Mouse (Mus musculus): ENCODE measurements around the gene Pdzk1ip1. TPM values are rescaled to one million over a fixed set of nuclear protein-coding genes. Genes with fewer than 3 reads are reported as not detected.

The Pdzk1ip1 gene
- total RNA-seq (2012; rRNA removed) (0.21 and 0.55 TPM in 2 replicates), total RNA-seq (2014; rRNA removed) (not detected in 2 replicates), polyA plus RNA-seq (2012; ENCODE audit: insufficient read length, low read depth) (not detected in 2 replicates)

GRCm38 (mm10) chr4:115088611-115089338 is at the start of gene Pdzk1ip1:
Pdzk1ip1 (plus strand) TSS chr4:115088708.
- Histone ChIP-seq H3K9ac (ENCODE audit: insufficient read depth, low read depth) (no peak within 1 kb of the TSS), H3K79me2 (replicated peaks; ENCODE audit: control insufficient read depth, extremely low read depth, insufficient read depth, poor library complexity, severe bottlenecking) (no peaks in the 10 kb centered on the region), H3K27ac (ENCODE audit: insufficient read depth, low read depth) (no peak within 1 kb of the TSS), H3K27me3 (replicated peaks) (peaks cover 92% of the 10 kb centered on the region), H3K9me3 (replicated peaks; ENCODE audit: low read length) (no peaks in the 10 kb centered on the region), H3K4me2 (ENCODE audit: insufficient read depth, low read depth, poor library complexity, severe bottlenecking) (peak within 1 kb of the TSS; percentile 67), H3K4me3 (replicated peaks in 1 of 3; ENCODE audit: low read depth in 2 of 3, low read length in 2 of 3, poor library complexity in 1 of 3) (no peak within 1 kb of the TSS), H3K4me1 (ENCODE audit: control insufficient read depth in 1 of 2, insufficient read depth in 2 of 2) (peaks cover 0 to 3% of the 10 kb centered on the region in 2 experiments; a peak in 1 of 4 replicates), H3K36me3 (replicated peaks in 1 of 2; ENCODE audit: control insufficient read depth in 1 of 2, insufficient read depth in 1 of 2, low read length in 1 of 2) (no peaks in the 10 kb centered on the region)
- no peak for DNase-seq (ENCODE audit: extremely low read depth)
- in situ Hi-C loops (cut with MboI; ENCODE audit: low pct_ligation_motif_present, low pct_unique_long_range_greater_than_20kb, low sequenced_read_pairs) (loop anchor here (25.0 kb wide), 1 partner anchor 426 kb away; no protein-coding TSS in a partner anchor), dilution Hi-C loops (cut with MboI; ENCODE audit: extremely low pct_ligation_motif_present, extremely low pct_unique_long_range_greater_than_20kb, low sequenced_read_pairs) (no loop called here)
- TF ChIP-seq USF1 (IDR thresholded peaks at IDR 0.05; ENCODE audit: low read depth, low read length), result no peak
- no peak for TF ChIP-seq JUN (IDR thresholded peaks at IDR 0.05; ENCODE audit: insufficient read depth, low read depth, low read length)
- TF ChIP-seq EP300 (IDR thresholded peaks at IDR 0.05; ENCODE audit: low read length), result no peak
- no peak for TF ChIP-seq CTCF (conservative IDR thresholded peaks at IDR 0.05 in 1 of 2, IDR thresholded peaks at IDR 0.05 in 1 of 2; ENCODE audit: low read depth in 2 of 2, low read length in 2 of 2)
- TF ChIP-seq ETS1 (conservative IDR thresholded peaks at IDR 0.05; ENCODE audit: low read depth, low read length), result no peak
- no peak for TF ChIP-seq SIN3A (IDR thresholded peaks at IDR 0.05; ENCODE audit: low read length)
- TF ChIP-seq MXI1 (IDR thresholded peaks at IDR 0.05; ENCODE audit: low read depth, low read length), result no peak
- TF ChIP-seq TBP (conservative IDR thresholded peaks at IDR 0.05; ENCODE audit: low read depth, low read length), result no peak
- no peak for TF ChIP-seq SMC3 (IDR thresholded peaks at IDR 0.05; ENCODE audit: low read depth, low read length)
- TF ChIP-seq ZC3H11A (IDR thresholded peaks at IDR 0.05; ENCODE audit: low read depth, low read length), result no peak
- no peak for TF ChIP-seq RCOR1 (conservative IDR thresholded peaks at IDR 0.05; ENCODE audit: low read depth, low read length)
- no peak for TF ChIP-seq MEF2A (IDR thresholded peaks at IDR 0.05; ENCODE audit: borderline replicate concordance, low read depth, low read length)
- TF ChIP-seq HCFC1 (IDR thresholded peaks at IDR 0.05; ENCODE audit: low read depth, low read length), result no peak
- TF ChIP-seq NRF1 (IDR thresholded peaks at IDR 0.05; ENCODE audit: low read depth, low read length), result no peak
- no peak for TF ChIP-seq CHD2 (IDR thresholded peaks at IDR 0.05; ENCODE audit: low read length)
- TF ChIP-seq CHD1 (IDR thresholded peaks at IDR 0.05; ENCODE audit: low read depth, low read length), result no peak
- TF ChIP-seq ZMIZ1 (IDR thresholded peaks at IDR 0.05; ENCODE audit: low read depth, low read length), result no peak

GRCm38 (mm10) chr4:115045621-115046020 is 42.9 kb upstream of the Pdzk1ip1 start:
- no peak overlapping the region for H3K27ac ChIP-seq (ENCODE audit: insufficient read depth, low read depth)
- H3K4me1 ChIP-seq (ENCODE audit: control insufficient read depth in 1 of 2, insufficient read depth in 2 of 2), result peaks cover 3 to 7% of the 10 kb centered on the region in 2 experiments; a peak in 3 of 4 replicates
- TF ChIP-seq TCF12 (IDR thresholded peaks at IDR 0.05; ENCODE audit: low read depth, low read length) (no peak), MAFK (IDR thresholded peaks at IDR 0.05; ENCODE audit: insufficient replicate concordance, low read length) (no peak), PAX5 (IDR thresholded peaks at IDR 0.05; ENCODE audit: low read length) (no peak), SIN3A (IDR thresholded peaks at IDR 0.05; ENCODE audit: low read length) (no peak), ETS1 (conservative IDR thresholded peaks at IDR 0.05; ENCODE audit: low read depth, low read length) (no peak), JUN (IDR thresholded peaks at IDR 0.05; ENCODE audit: insufficient read depth, low read depth, low read length) (no peak), IRF4 (IDR thresholded peaks at IDR 0.05; ENCODE audit: low read depth, low read length) (no peak), MXI1 (IDR thresholded peaks at IDR 0.05; ENCODE audit: low read depth, low read length) (no peak), JUND (conservative IDR thresholded peaks at IDR 0.05; ENCODE audit: low read depth, low read length) (no peak), TBP (conservative IDR thresholded peaks at IDR 0.05; ENCODE audit: low read depth, low read length) (no peak), NRF1 (IDR thresholded peaks at IDR 0.05; ENCODE audit: low read depth, low read length) (no peak), RAD21 (IDR thresholded peaks at IDR 0.05; ENCODE audit: low read depth, low read length) (no peak), SMC3 (IDR thresholded peaks at IDR 0.05; ENCODE audit: low read depth, low read length) (no peak), CHD1 (IDR thresholded peaks at IDR 0.05; ENCODE audit: low read depth, low read length) (no peak), GABPA (IDR thresholded peaks at IDR 0.05; ENCODE audit: insufficient replicate concordance, low read depth, low read length) (no peak), KAT2A (IDR thresholded peaks at IDR 0.05; ENCODE audit: insufficient replicate concordance, low read length) (no peak), BHLHE40 (IDR thresholded peaks at IDR 0.05; ENCODE audit: low read depth, low read length) (no peak), MAX (IDR thresholded peaks at IDR 0.05; ENCODE audit: low read length) (no peak), MAZ (IDR thresholded peaks at IDR 0.05; ENCODE audit: low read depth, low read length) (no peak)
- peaks cover 20 to 35% of the 10 kb centered on the region in 2 experiments for H3K36me3 ChIP-seq (replicated peaks in 1 of 2; ENCODE audit: control insufficient read depth in 1 of 2, insufficient read depth in 1 of 2, low read length in 1 of 2)
- peaks cover 24% of the 10 kb centered on the region for H3K27me3 ChIP-seq (replicated peaks)
- no peak overlapping the region for H3K4me2 ChIP-seq (ENCODE audit: insufficient read depth, low read depth, poor library complexity, severe bottlenecking)
- in situ Hi-C loops (cut with MboI; ENCODE audit: low pct_ligation_motif_present, low pct_unique_long_range_greater_than_20kb, low sequenced_read_pairs), result loop anchor here (5.0 kb wide), 1 partner anchor 37 kb away; no protein-coding TSS in a partner anchor
- no peaks in the 10 kb centered on the region for H3K79me2 ChIP-seq (replicated peaks; ENCODE audit: control insufficient read depth, extremely low read depth, insufficient read depth, poor library complexity, severe bottlenecking)
- H3K4me3 ChIP-seq (replicated peaks in 1 of 3; ENCODE audit: low read depth in 2 of 3, low read length in 2 of 3, poor library complexity in 1 of 3), result no peak overlapping the region
- H3K9ac ChIP-seq (ENCODE audit: insufficient read depth, low read depth), result no peak overlapping the region
- dilution Hi-C loops (cut with MboI; ENCODE audit: extremely low pct_ligation_motif_present, extremely low pct_unique_long_range_greater_than_20kb, low sequenced_read_pairs), result no loop called here
- H3K9me3 ChIP-seq (replicated peaks; ENCODE audit: low read length), result no peaks in the 10 kb centered on the region
- DNase-seq (ENCODE audit: extremely low read depth), result no peak
